Mouse (Mus musculus): ENCODE results near the gene D630045J12Rik.

GRCm38 (mm10) chr6:38233803-38234202 lies 20.0 kb downstream of the D630045J12Rik start:
- no peak for TF ChIP-seq POLR2A (IDR thresholded peaks at IDR 0.05; ENCODE audit: borderline replicate concordance, low read depth, low read length)
- no peak for TF ChIP-seq CTCF (IDR thresholded peaks at IDR 0.05; ENCODE audit: low read depth, low read length)

Data from bone marrow macrophage, adult 2 months (primary cell).